Mouse (Mus musculus) hindbrain, embryonic 12.5 days (tissue): ENCODE data around the gene Hbb-bt. TPM values are rescaled to one million over a fixed set of nuclear protein-coding genes. Genes with fewer than 3 reads are reported as not detected.
"Not testable (repeated sequence)": the region's sequence is repeated elsewhere in the genome, so short reads cannot be mapped to it uniquely, and the experiment has no call there.

ENCODE experiments used
- ATAC-seq: fragments of 200-750 bp; cut with Nextera tagmentation; 2 replicates; pipeline ENCODE4 v1.8.0; 2017; ENCODE audit warnings: moderate TSS enrichment; ENCODE audit not compliant: low FRiP score
- H3K27ac ChIP-seq: fragments of 300-500 bp; sonication (generic); 2 replicates; pipeline ENCODE4 v1.5.1; 2016; ENCODE audit warnings: mild to moderate bottlenecking
- H3K27me3 ChIP-seq: fragments of 300-500 bp; sonication (generic); 2 replicates; pipeline ENCODE4 v1.6.1; 2016; ENCODE audit warnings: mild to moderate bottlenecking
- H3K36me3 ChIP-seq: fragments of 300-500 bp; sonication (generic); 2 replicates; pipeline ENCODE4 v1.6.1; 2016; ENCODE audit warnings: mild to moderate bottlenecking
- H3K4me1 ChIP-seq: fragments of 300-500 bp; sonication (generic); 2 replicates; pipeline ENCODE4 v1.6.1; 2016
- H3K4me2 ChIP-seq: fragments of 300-500 bp; sonication (generic); replicated peaks from 2 replicates; pipeline ENCODE4 v1.6.1; 2016; ENCODE audit warnings: mild to moderate bottlenecking
- H3K4me3 ChIP-seq: fragments of 300-500 bp; sonication (generic); 2 replicates; pipeline ENCODE4 v1.5.1; 2016; ENCODE audit warnings: mild to moderate bottlenecking
- H3K9ac ChIP-seq: fragments of 300-500 bp; sonication (generic); 2 replicates; pipeline ENCODE4 v1.6.1; 2016; ENCODE audit warnings: mild to moderate bottlenecking, moderate library complexity
- H3K9me3 ChIP-seq: fragments of 300-500 bp; sonication (generic); replicated peaks from 2 replicates; pipeline ENCODE4 v1.6.1; 2016; ENCODE audit warnings: mild to moderate bottlenecking
- WGBS: fragments of 180-500 bp; shearing (Covaris S2); methylation state at CpG from one replicate; pipeline ENCODE4 v1.1.7; 2016; 5-methylcytosine and 5-hydroxymethylcytosine counted together
- polyA plus RNA-seq: library from polyadenylated mRNA; unstranded; fragments of >200 nt; fragmentation: Nextera tagmentation; extraction: Ambion mirVana; gene quantifications from 2 replicates; pipeline ENCODE4 v1.2.1, GENCODE M21; 2016

Hbb-bt gene
- polyA plus RNA-seq, 1 experiment from 2014 or later = 940 TPM

- ATAC-seq = no peak
- WGBS = 24% methylated on average over 4 of the region's 4 CpGs
- Histone ChIP-seq H3K4me2 (no peak overlapping the region), H3K4me1 (no peaks in the 10 kb centered on the region), H3K9me3 (no peaks in the 10 kb centered on the region), H3K27me3 (no peaks in the 10 kb centered on the region), H3K36me3 (no peaks in the 10 kb centered on the region), H3K4me3 (no peak overlapping the region), H3K27ac (no peak overlapping the region), H3K9ac (no peak overlapping the region)
These were observed 21.0 kb downstream of the Hbb-bt start for GRCm38 (mm10) chr7:103792669-103793388.

DNA sequence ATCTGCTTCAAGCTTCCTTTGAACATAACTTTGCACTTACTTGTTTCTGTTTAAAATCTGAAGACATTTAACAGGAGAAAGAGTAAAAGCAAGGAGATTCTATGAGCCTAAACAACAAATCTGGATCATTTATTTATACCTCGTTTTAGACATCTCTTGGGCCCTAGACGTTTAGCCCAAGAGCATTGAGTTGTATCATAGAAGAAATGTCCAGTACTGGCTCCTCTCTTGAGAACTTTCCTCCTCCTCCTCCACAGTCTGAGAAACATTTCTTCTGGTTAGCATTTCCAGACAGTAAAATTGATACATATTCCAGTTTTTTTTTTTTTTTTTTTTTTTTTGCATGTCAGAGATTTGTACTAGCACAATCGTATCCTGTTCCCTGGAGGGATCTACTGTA lies 22.1 kb downstream of the Hbb-bt start, which contains the start of gene Olfr67:
TSS of gene Olfr67 (minus strand) at position 101 of the 400 bp plus-strand sequence.
- H3K4me3 ChIP-seq = no peak within 1 kb of the TSS
- H3K4me2 ChIP-seq = no peak within 1 kb of the TSS
- H3K36me3 ChIP-seq = no peaks in the 10 kb centered on the region
- WGBS = 76% methylated on average over 3 of the region's 3 CpGs
- no peak within 1 kb of the TSS for H3K27ac ChIP-seq
- H3K27me3 ChIP-seq = no peaks in the 10 kb centered on the region
- ATAC-seq = no peak
- H3K4me1 ChIP-seq = no peaks in the 10 kb centered on the region
- H3K9ac ChIP-seq = no peak within 1 kb of the TSS
- no peaks in the 10 kb centered on the region for H3K9me3 ChIP-seq

GRCm38 (mm10) chr7:103779598-103779997 lies 34.2 kb downstream of the Hbb-bt start, which contains the start of gene Olfr68:
Gene Olfr68 (minus strand): TSS chr7:103779698.
- no peaks in the 10 kb centered on the region for H3K27me3 ChIP-seq
- no peak within 1 kb of the TSS for H3K27ac ChIP-seq
- ATAC-seq = no peak
- no peak within 1 kb of the TSS for H3K4me2 ChIP-seq
- no peaks in the 10 kb centered on the region for H3K4me1 ChIP-seq
- H3K9me3 ChIP-seq = no peaks in the 10 kb centered on the region
- no peak within 1 kb of the TSS for H3K9ac ChIP-seq
- no peak within 1 kb of the TSS for H3K4me3 ChIP-seq
- WGBS = 81% methylated on average over 3 of the region's 3 CpGs
- no peaks in the 10 kb centered on the region for H3K36me3 ChIP-seq

GRCm38 (mm10) chr7:103777652-103778051 lies 36.1 kb downstream of the Hbb-bt start:
- WGBS = 86% methylated on average over 4 of the region's 4 CpGs
- H3K27me3 ChIP-seq, H3K27ac ChIP-seq, H3K4me2 ChIP-seq, H3K36me3 ChIP-seq, H3K4me1 ChIP-seq, ATAC-seq, H3K9ac ChIP-seq, H3K9me3 ChIP-seq, H3K4me3 ChIP-seq: not testable (repeated sequence)

GRCm38 (mm10) chr7:103771494-103771893 lies 42.3 kb downstream of the Hbb-bt start, which contains the start of gene Olfr69:
Gene Olfr69 (minus strand): TSS chr7:103771594.
- 73% methylated on average over 2 of the region's 2 CpGs for WGBS

DNA sequence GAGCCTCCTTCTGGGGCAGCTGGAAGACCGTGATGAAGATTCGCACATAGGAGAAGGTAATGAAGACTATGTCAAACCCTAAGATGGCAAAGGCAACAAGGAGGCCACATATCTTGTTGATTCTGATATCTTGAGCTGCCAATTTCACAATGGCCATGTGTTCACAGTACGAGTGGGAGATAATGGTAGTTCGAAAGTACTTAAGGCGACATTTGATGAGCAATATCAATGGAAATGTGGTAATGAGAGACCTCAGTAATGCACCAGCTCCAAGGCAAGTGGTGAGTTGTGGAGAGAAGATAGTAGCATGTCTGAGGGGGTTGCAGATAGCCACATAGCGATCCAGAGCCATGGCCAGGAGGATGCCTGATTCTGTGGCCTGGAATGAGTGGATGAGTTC lies 46.1 kb downstream of the Hbb-bt start:
- H3K27ac ChIP-seq, H3K4me1 ChIP-seq, H3K36me3 ChIP-seq, ATAC-seq, H3K4me3 ChIP-seq, H3K27me3 ChIP-seq, H3K9me3 ChIP-seq, H3K9ac ChIP-seq, H3K4me2 ChIP-seq: not testable (repeated sequence)
- WGBS = 95% methylated on average over 6 of the region's 6 CpGs

More at GRCm38 (mm10) chr7:103771494-103771893, 42.3 kb downstream of the Hbb-bt start, which contains the start of gene Olfr69:
- H3K4me3 ChIP-seq = no peak within 1 kb of the TSS
- no peak within 1 kb of the TSS for H3K4me2 ChIP-seq
- H3K9ac ChIP-seq = no peak within 1 kb of the TSS
- no peaks in the 10 kb centered on the region for H3K36me3 ChIP-seq
- no peak for ATAC-seq
- H3K27ac ChIP-seq = no peak within 1 kb of the TSS
- H3K27me3 ChIP-seq = no peaks in the 10 kb centered on the region
- H3K9me3 ChIP-seq = no peaks in the 10 kb centered on the region
- no peaks in the 10 kb centered on the region for H3K4me1 ChIP-seq

Other genes with a start within 250 kb of the Hbb-bt start
- not detected in 2 replicates for gene Olfr616, start 244.9 kb downstream of the Hbb-bt start, polyA plus RNA-seq
- gene Olfr617, start 240.9 kb downstream of the Hbb-bt start, polyA plus RNA-seq = not detected in 2 replicates
- gene Olfr618, start 223.9 kb downstream of the Hbb-bt start, polyA plus RNA-seq = not detected in 2 replicates
- gene Olfr619, start 213.4 kb downstream of the Hbb-bt start, polyA plus RNA-seq = not detected in 2 replicates
- gene Olfr620, start 201.5 kb downstream of the Hbb-bt start, polyA plus RNA-seq = not detected in 2 replicates
- gene Olfr622, start 171.3 kb downstream of the Hbb-bt start, polyA plus RNA-seq = not detected in 2 replicates
- gene Olfr623, start 150.3 kb downstream of the Hbb-bt start, polyA plus RNA-seq = not detected in 2 replicates
- gene Olfr624, start 142.8 kb downstream of the Hbb-bt start, polyA plus RNA-seq = 0.04 and 0.07 TPM in 2 replicates
- not detected in 2 replicates for gene Olfr625-ps1, start 131.3 kb downstream of the Hbb-bt start, polyA plus RNA-seq
- gene Olfr243, start 99.3 kb downstream of the Hbb-bt start, polyA plus RNA-seq = not detected in 2 replicates
- not detected in 2 replicates for gene Olfr628, start 83.6 kb downstream of the Hbb-bt start, polyA plus RNA-seq
- gene Olfr629, start 69.1 kb downstream of the Hbb-bt start, polyA plus RNA-seq = not detected in 2 replicates
- not detected in 2 replicates for gene Olfr630, start 56.7 kb downstream of the Hbb-bt start, polyA plus RNA-seq
- not detected in 2 replicates for gene Olfr69, start 42.4 kb downstream of the Hbb-bt start, polyA plus RNA-seq
- not detected in 2 replicates for gene Olfr68, start 34.3 kb downstream of the Hbb-bt start, polyA plus RNA-seq
- not detected in 2 replicates for gene Olfr67, start 22.2 kb downstream of the Hbb-bt start, polyA plus RNA-seq
- 613 and 772 TPM in 2 replicates for gene Hbb-bs, start 14.1 kb upstream of the Hbb-bt start, polyA plus RNA-seq
- not detected in 2 replicates for gene Hbb-bh2, start 26.5 kb upstream of the Hbb-bt start, polyA plus RNA-seq
- 614 and 792 TPM in 2 replicates for gene Hbb-bh1, start 29.2 kb upstream of the Hbb-bt start, polyA plus RNA-seq
- gene Hbb-y, start 39.2 kb upstream of the Hbb-bt start, polyA plus RNA-seq = 8,282 and 10,510 TPM in 2 replicates
- not detected in 2 replicates for gene Olfr66, start 72.3 kb upstream of the Hbb-bt start, polyA plus RNA-seq
- not detected in 2 replicates for gene Olfr64, start 80.5 kb upstream of the Hbb-bt start, polyA plus RNA-seq
- gene Olfr65, start 89.5 kb upstream of the Hbb-bt start, polyA plus RNA-seq = not detected in 2 replicates
- not detected in 2 replicates for gene Olfr631, start 114.8 kb upstream of the Hbb-bt start, polyA plus RNA-seq
- gene Olfr632, start 120.4 kb upstream of the Hbb-bt start, polyA plus RNA-seq = not detected in 2 replicates
- gene Olfr633, start 130.4 kb upstream of the Hbb-bt start, polyA plus RNA-seq = not detected in 2 replicates
- gene Olfr635, start 157.2 kb upstream of the Hbb-bt start, polyA plus RNA-seq = not detected in 2 replicates
- not detected in 2 replicates for gene Olfr638, start 184.8 kb upstream of the Hbb-bt start, polyA plus RNA-seq
- gene Olfr639, start 203.3 kb upstream of the Hbb-bt start, polyA plus RNA-seq = 0.04 TPM in 1 of 2 replicates, not detected in the other
- not detected in 2 replicates for gene Olfr640, start 211.6 kb upstream of the Hbb-bt start, polyA plus RNA-seq
- not detected in 2 replicates for gene Olfr641, start 221.4 kb upstream of the Hbb-bt start, polyA plus RNA-seq
- not detected in 2 replicates for gene Olfr642, start 238.7 kb upstream of the Hbb-bt start, polyA plus RNA-seq
- not detected in 2 replicates for gene 4930516K23Rik, start 247.4 kb upstream of the Hbb-bt start, polyA plus RNA-seq